Mouse (Mus musculus): ENCODE measurements around the gene Atp1b1.

The Atp1b1 gene

GRCm38 (mm10) chr1:164458245-164458613 is at the start of gene Atp1b1:
Gene Atp1b1, minus strand, starts transcription at chr1:164458355.
- DNase-seq (ENCODE audit: extremely low read depth, insufficient read length, low spot score), result no peak

GRCm38 (mm10) chr1:164505096-164505495 is 46.9 kb upstream of the Atp1b1 start:
- DNase-seq (ENCODE audit: extremely low read depth, insufficient read length, low spot score), result no peak

GRCm38 (mm10) chr1:164503140-164503730 is 45.1 kb upstream of the Atp1b1 start:
- DNase-seq (ENCODE audit: extremely low read depth, insufficient read length, low spot score), result no peak

GRCm38 (mm10) chr1:164502231-164502630 is 44.1 kb upstream of the Atp1b1 start:
- DNase-seq (ENCODE audit: extremely low read depth, insufficient read length, low spot score), result no peak

- no peak for DNase-seq (ENCODE audit: extremely low read depth, insufficient read length, low spot score)
These were observed 36.8 kb upstream of the Atp1b1 start for GRCm38 (mm10) chr1:164494741-164495512.

- DNase-seq (ENCODE audit: extremely low read depth, insufficient read length, low spot score), result no peak
These were observed 36.1 kb upstream of the Atp1b1 start for GRCm38 (mm10) chr1:164494215-164494614.

- DNase-seq (ENCODE audit: extremely low read depth, insufficient read length, low spot score), result peak; percentile 54
These were observed 35.0 kb upstream of the Atp1b1 start for GRCm38 (mm10) chr1:164493042-164493705.

GRCm38 (mm10) chr1:164492476-164492875 is 34.3 kb upstream of the Atp1b1 start:
- DNase-seq (ENCODE audit: extremely low read depth, insufficient read length, low spot score), result no peak

- no peak for DNase-seq (ENCODE audit: extremely low read depth, insufficient read length, low spot score)
These were observed 31.9 kb upstream of the Atp1b1 start for GRCm38 (mm10) chr1:164489961-164490594.

GRCm38 (mm10) chr1:164483728-164484127 is 25.6 kb upstream of the Atp1b1 start:
- no peak for DNase-seq (ENCODE audit: extremely low read depth, insufficient read length, low spot score)

- DNase-seq (ENCODE audit: extremely low read depth, insufficient read length, low spot score), result no peak
These were observed 24.7 kb upstream of the Atp1b1 start for GRCm38 (mm10) chr1:164482833-164483232.

GRCm38 (mm10) chr1:164481645-164482354 is 23.6 kb upstream of the Atp1b1 start:
- DNase-seq (ENCODE audit: extremely low read depth, insufficient read length, low spot score), result no peak

GRCm38 (mm10) chr1:164480755-164481644 is 22.8 kb upstream of the Atp1b1 start:
- no peak for DNase-seq (ENCODE audit: extremely low read depth, insufficient read length, low spot score)

GRCm38 (mm10) chr1:164475895-164476294 is 17.7 kb upstream of the Atp1b1 start:
- no peak for DNase-seq (ENCODE audit: extremely low read depth, insufficient read length, low spot score)

GRCm38 (mm10) chr1:164474778-164475511 is 16.8 kb upstream of the Atp1b1 start:
- no peak for DNase-seq (ENCODE audit: extremely low read depth, insufficient read length, low spot score)

GRCm38 (mm10) chr1:164474310-164474709 is 16.2 kb upstream of the Atp1b1 start:
- DNase-seq (ENCODE audit: extremely low read depth, insufficient read length, low spot score), result no peak

GRCm38 (mm10) chr1:164473398-164473797 is 15.2 kb upstream of the Atp1b1 start:
- DNase-seq (ENCODE audit: extremely low read depth, insufficient read length, low spot score), result no peak

- DNase-seq (ENCODE audit: extremely low read depth, insufficient read length, low spot score), result no peak
These were observed 13.5 kb upstream of the Atp1b1 start for GRCm38 (mm10) chr1:164471632-164472031.

GRCm38 (mm10) chr1:164470985-164471384 is 12.8 kb upstream of the Atp1b1 start:
- no peak for DNase-seq (ENCODE audit: extremely low read depth, insufficient read length, low spot score)

All from 3134 (cell line).